Mouse (Mus musculus): ENCODE data around the gene 1300017J02Rik. TPM values are rescaled to one million over a fixed set of nuclear protein-coding genes. Genes with fewer than 3 reads are reported as not detected.

The 1300017J02Rik gene
- total and polyA plus RNA-seq, 3 experiments: 0.62 to 2.6 TPM; not detected in 1

- H3K27me3 ChIP-seq (ENCODE audit: control insufficient read depth in 1 of 2, insufficient read depth in 2 of 2, low read length in 2 of 2): no peaks in the 10 kb centered on the region
- H3K79me2 ChIP-seq (ENCODE audit: control insufficient read depth, insufficient read depth, low read length, poor library complexity): no peaks in the 10 kb centered on the region
- no peak overlapping the region for H3K4me3 ChIP-seq (ENCODE audit: control insufficient read depth in 1 of 2, insufficient read depth in 1 of 2, low read depth in 2 of 2, low read length in 2 of 2)
- no peak for DNase-seq (ENCODE audit: low read depth, low spot score)
- no peak overlapping the region for H3K9ac ChIP-seq (ENCODE audit: control insufficient read depth, low read depth, low read length, poor library complexity, severe bottlenecking)
- no peaks in the 10 kb centered on the region for H3K36me3 ChIP-seq (ENCODE audit: control insufficient read depth in 1 of 2, insufficient read depth in 2 of 2, low read length in 2 of 2)
- TF ChIP-seq MYC (IDR thresholded peaks at IDR 0.05; ENCODE audit: low read depth, low read length) (no peak), E2F4 (IDR thresholded peaks at IDR 0.05; ENCODE audit: borderline replicate concordance, low read depth, low read length) (no peak), CTCF (IDR thresholded peaks at IDR 0.05 in 2 of 3, conservative IDR thresholded peaks at IDR 0.05 in 1 of 3; ENCODE audit: control insufficient read depth in 1 of 3, insufficient read depth in 1 of 3, low read depth in 2 of 3, low read length in 3 of 3, poor library complexity in 1 of 3, severe bottlenecking in 1 of 3) (no peak), TAL1 (IDR thresholded peaks at IDR 0.05; ENCODE audit: low read length) (no peak), UBTF (IDR thresholded peaks at IDR 0.05; ENCODE audit: borderline replicate concordance, insufficient read depth, low read depth, low read length) (no peak), MXI1 (IDR thresholded peaks at IDR 0.05; ENCODE audit: low read depth, low read length) (no peak), ELF1 (IDR thresholded peaks at IDR 0.05; ENCODE audit: low read depth, low read length) (no peak), KAT2A (conservative IDR thresholded peaks at IDR 0.05; ENCODE audit: low read depth, low read length) (no peak), GABPA (IDR thresholded peaks at IDR 0.05; ENCODE audit: low read depth, low read length) (no peak), EP300 (IDR thresholded peaks at IDR 0.05; ENCODE audit: low read depth in 1 of 2, low read length in 2 of 2) (no peak), MAX (IDR thresholded peaks at IDR 0.05; ENCODE audit: low read length) (no peak), POLR2AphosphoS5 (IDR thresholded peaks at IDR 0.05; ENCODE audit: borderline replicate concordance, low read depth, low read length) (no peak), POLR2AphosphoS2 (IDR thresholded peaks at IDR 0.05; ENCODE audit: low read length) (no peak), USF1 (IDR thresholded peaks at IDR 0.05; ENCODE audit: low read depth, low read length) (no peak), SIN3A (IDR thresholded peaks at IDR 0.05; ENCODE audit: low read length) (no peak), ZC3H11A (IDR thresholded peaks at IDR 0.05; ENCODE audit: low read depth, low read length) (no peak), MAFK (IDR thresholded peaks at IDR 0.05; ENCODE audit: borderline replicate concordance, low read depth, low read length) (no peak)
- 0 out of 4 replicates have a peak, but pooled peaks cover 0 to 3% of the 10 kb centered on the region in 2 experiments for H3K4me1 ChIP-seq (ENCODE audit: control insufficient read depth in 1 of 2, insufficient read depth in 2 of 2, low read length in 2 of 2)
- H3K9me3 ChIP-seq (replicated peaks; ENCODE audit: insufficient read depth, low read length): no peaks in the 10 kb centered on the region
- no peak overlapping the region for H3K27ac ChIP-seq (ENCODE audit: control insufficient read depth, low read depth, low read length)
These were observed 71.9 kb downstream of the 1300017J02Rik start for GRCm38 (mm10) chr9:103233006-103233395.

DNA sequence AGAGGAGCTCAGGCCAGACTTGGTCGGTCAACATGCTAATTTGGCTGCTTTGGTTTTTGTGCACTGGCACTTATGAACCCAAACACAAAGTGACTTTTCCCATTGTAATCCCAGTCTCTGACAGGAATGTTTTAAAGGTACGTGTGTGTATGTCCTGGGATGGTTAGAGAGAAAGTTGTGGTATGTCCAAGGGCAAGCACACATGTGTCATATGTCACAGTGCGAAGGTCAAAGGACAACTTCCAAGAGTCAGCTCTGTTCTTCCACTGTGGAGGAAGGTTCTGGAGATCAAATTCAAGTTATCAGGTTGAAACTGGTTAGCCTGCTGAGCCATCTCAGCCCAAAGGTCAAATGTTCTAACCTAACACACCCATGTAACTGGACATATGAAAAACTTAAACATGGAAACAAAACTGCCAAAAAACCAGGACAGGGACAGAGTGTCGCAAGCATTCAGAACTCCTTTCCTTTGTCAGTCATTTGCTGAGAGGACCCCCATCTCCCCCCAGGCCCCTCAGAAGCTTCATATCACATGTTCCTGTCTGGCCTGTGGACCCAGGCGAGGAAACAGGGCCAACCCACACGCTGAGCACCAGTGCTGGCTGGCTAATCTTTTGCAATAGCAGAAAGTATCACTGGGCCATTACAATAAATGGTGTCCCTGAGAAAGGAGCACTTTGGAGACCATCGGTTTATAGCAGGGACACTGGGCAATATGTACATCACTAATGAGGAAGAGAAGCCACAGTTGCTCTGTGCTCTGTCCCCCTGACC lies 72.5 kb downstream of the 1300017J02Rik start:
- Histone ChIP-seq H3K9me3 (replicated peaks; ENCODE audit: insufficient read depth, low read length) (no peaks in the 10 kb centered on the region), H3K79me2 (ENCODE audit: control insufficient read depth, insufficient read depth, low read length, poor library complexity) (no peaks in the 10 kb centered on the region), H3K4me1 (ENCODE audit: control insufficient read depth in 1 of 2, insufficient read depth in 2 of 2, low read length in 2 of 2) (0 out of 4 replicates have a peak, but pooled peaks cover 0 to 3% of the 10 kb centered on the region in 2 experiments), H3K4me3 (ENCODE audit: control insufficient read depth in 1 of 2, insufficient read depth in 1 of 2, low read depth in 2 of 2, low read length in 2 of 2) (no peak overlapping the region), H3K27ac (ENCODE audit: control insufficient read depth, low read depth, low read length) (no peak overlapping the region), H3K27me3 (ENCODE audit: control insufficient read depth in 1 of 2, insufficient read depth in 2 of 2, low read length in 2 of 2) (no peaks in the 10 kb centered on the region), H3K9ac (ENCODE audit: control insufficient read depth, low read depth, low read length, poor library complexity, severe bottlenecking) (no peak overlapping the region), H3K36me3 (ENCODE audit: control insufficient read depth in 1 of 2, insufficient read depth in 2 of 2, low read length in 2 of 2) (no peaks in the 10 kb centered on the region)
- TF ChIP-seq POLR2AphosphoS5 (IDR thresholded peaks at IDR 0.05; ENCODE audit: borderline replicate concordance, low read depth, low read length) (no peak), KAT2A (conservative IDR thresholded peaks at IDR 0.05; ENCODE audit: low read depth, low read length) (no peak)
- no peak for DNase-seq (ENCODE audit: low read depth, low spot score)
